Mouse (Mus musculus) ES-E14 (cell line): ENCODE measurements around the gene Trp53bp1. TPM values are rescaled to one million over a fixed set of nuclear protein-coding genes. Genes with fewer than 3 reads are reported as not detected.
A peak's percentile ranks its signal among the peaks of the same experiment; 100 is the strongest.

ENCODE experiments used
- DNase-seq: peaks from one replicate; pipeline ENCODE4 v3.0.0-alpha.2; 2013; ENCODE audit warnings: low read depth, low spot score
- H3K27ac ChIP-seq: 2 replicates; pipeline ENCODE4 v1.5.1; 2012; ENCODE audit warnings: low read depth, mild to moderate bottlenecking, low read length, moderate library complexity, mixed read lengths; ENCODE audit not compliant: poor library complexity, insufficient read depth, severe bottlenecking
- H3K36me3 ChIP-seq: 2 replicates; pipeline ENCODE4 v1.6.1; 2012; ENCODE audit warnings: mild to moderate bottlenecking, low read length, moderate library complexity, mixed read lengths; ENCODE audit not compliant: control insufficient read depth, poor library complexity, insufficient read depth, severe bottlenecking
- H3K4me1 ChIP-seq, 2 experiments: fragments of 150-350 bp in 1 of 2; sonication (generic) in 1 of 2; 2 replicates each; pipeline ENCODE4 v1.6.1; 2012; ENCODE audit warnings: low read length in 2 of 2, mild to moderate bottlenecking in 1 of 2, mixed read lengths in 1 of 2; ENCODE audit not compliant: control insufficient read depth in 2 of 2, insufficient read depth in 2 of 2, poor library complexity in 1 of 2
- H3K4me3 ChIP-seq, 2 experiments: fragments of 150-350 bp in 1 of 2; sonication (generic) in 1 of 2; 2 replicates each; pipeline ENCODE4 v1.5.1; 2012; ENCODE audit warnings: low read length in 2 of 2, low read depth in 1 of 2, mild to moderate bottlenecking in 1 of 2, mixed read lengths in 1 of 2; ENCODE audit not compliant: insufficient read depth in 1 of 2, poor library complexity in 1 of 2, severe bottlenecking in 1 of 2
- H3K9ac ChIP-seq: 2 replicates; pipeline ENCODE4 v1.6.1; 2012; ENCODE audit warnings: low read depth, mild to moderate bottlenecking, low read length, mixed read lengths; ENCODE audit not compliant: poor library complexity, insufficient read depth, severe bottlenecking
- H3K9me3 ChIP-seq: fragments of 150-350 bp; sonication (generic); 2 replicates; pipeline ENCODE4 v1.6.1; 2012; ENCODE audit warnings: low read depth, mild to moderate bottlenecking, low read length; ENCODE audit not compliant: control insufficient read depth, insufficient read depth
- CHD2 ChIP-seq: IDR thresholded peaks from 2 replicates; pipeline ENCODE4 v1.6.1; 2014; ENCODE audit warnings: mild to moderate bottlenecking, low read depth, low read length, inconsistent platforms
- HCFC1 ChIP-seq: IDR thresholded peaks from 2 replicates; pipeline ENCODE4 v1.6.1; 2012; ENCODE audit warnings: low read length, inconsistent platforms, borderline replicate concordance; ENCODE audit not compliant: insufficient read depth
- MAFK ChIP-seq: IDR thresholded peaks from 2 replicates; pipeline ENCODE4 v1.6.1; 2014; ENCODE audit warnings: mild to moderate bottlenecking, low read depth, low read length, inconsistent platforms; ENCODE audit not compliant: insufficient read depth
- ZC3H11A ChIP-seq: IDR thresholded peaks from 2 replicates; pipeline ENCODE4 v1.6.1; 2012; ENCODE audit warnings: low read depth, mild to moderate bottlenecking, inconsistent platforms, low read length, borderline replicate concordance
- ZNF384 ChIP-seq: IDR thresholded peaks from 2 replicates; pipeline ENCODE4 v1.6.1; 2012; ENCODE audit warnings: low read depth, low read length, inconsistent platforms
- in situ Hi-C, 2 experiments: fragments of 600-800 bp; cut with MboI; formaldehyde crosslinking; loops; one replicate each; pipeline ENCODE4 v1.15.1; 2025; ENCODE audit warnings: low sequenced_read_pairs in 2 of 2, inconsistent platforms in 1 of 2; ENCODE audit not compliant: unreplicated experiment in 2 of 2
- total RNA-seq: library from RNA; depleted of rRNA; stranded (reverse); fragments of 300-350 nt; gene quantifications from 2 replicates; pipeline ENCODE4 v1.2.3, GENCODE M21; 2012

The Trp53bp1 gene
- total RNA-seq, 1 experiment, result 47.6 TPM

DNA sequence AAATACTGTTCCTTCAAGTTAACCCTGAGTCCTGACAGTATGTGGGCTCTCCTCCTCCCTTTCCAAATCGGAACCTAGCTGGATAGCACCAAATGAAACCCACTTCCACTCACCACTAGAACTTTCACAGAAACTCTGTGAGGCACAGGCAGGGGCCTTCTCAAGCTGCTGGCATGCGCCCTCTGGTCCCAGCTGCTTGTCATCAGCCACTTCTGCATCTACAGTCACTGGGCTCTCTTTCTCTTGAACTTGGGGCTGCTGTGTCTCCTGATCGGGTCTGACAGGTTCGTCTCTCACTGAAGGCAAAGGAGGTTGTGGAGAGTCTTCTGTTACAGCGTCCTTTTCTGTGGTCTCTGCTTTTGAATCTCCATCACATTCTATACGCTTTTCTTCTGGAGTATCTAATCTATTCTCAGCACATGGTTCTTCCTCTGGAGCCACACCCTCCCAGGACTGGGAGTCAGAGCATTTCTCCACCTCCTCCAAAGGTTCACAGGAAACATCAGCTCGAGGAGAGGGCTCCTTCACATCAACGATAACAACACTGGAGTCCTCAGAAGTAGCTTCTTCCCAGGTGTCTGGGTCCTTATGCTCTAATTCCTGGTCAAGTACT lies 35.6 kb downstream of the Trp53bp1 start:
- Histone ChIP-seq H3K36me3 (peaks cover 9% of the 10 kb centered on the region), H3K9ac (no peak overlapping the region), H3K4me3 (no peak overlapping the region), H3K4me1 (no peaks in the 10 kb centered on the region), H3K9me3 (no peaks in the 10 kb centered on the region), H3K27ac (no peak overlapping the region)
- in situ Hi-C loops, result no loop called here
- no peak for DNase-seq
- no peak for TF ChIP-seq CHD2
- no peak for TF ChIP-seq MAFK
- TF ChIP-seq HCFC1, result no peak
- no peak for TF ChIP-seq ZC3H11A
- no peak for TF ChIP-seq ZNF384

DNA sequence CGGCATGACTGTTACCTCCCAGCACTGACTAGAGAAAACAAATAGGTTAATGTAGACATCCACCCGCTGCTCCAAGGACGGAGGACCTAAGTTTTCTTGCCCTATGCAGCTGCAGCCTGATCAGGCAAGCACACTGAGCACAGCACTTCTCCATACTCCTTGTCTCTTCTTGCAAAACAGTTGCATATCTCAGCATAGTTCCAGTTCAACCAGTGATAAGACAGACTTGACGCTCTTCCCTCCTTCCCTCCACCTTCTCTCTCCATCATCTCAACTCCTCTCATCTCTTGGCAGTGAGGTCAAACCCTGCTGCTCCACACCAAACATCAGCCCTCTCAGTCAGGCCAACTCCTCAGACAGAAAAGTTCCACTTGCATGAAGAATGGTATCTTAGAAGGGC lies 43.1 kb downstream of the Trp53bp1 start:
- H3K9me3 ChIP-seq, result no peaks in the 10 kb centered on the region
- TF ChIP-seq ZC3H11A (no peak), MAFK (no peak), CHD2 (no peak), ZNF384 (no peak), HCFC1 (no peak)
- H3K4me3 ChIP-seq, result no peak overlapping the region
- H3K9ac ChIP-seq, result no peak overlapping the region
- no peak overlapping the region for H3K27ac ChIP-seq
- in situ Hi-C loops, result no loop called here
- H3K36me3 ChIP-seq, result peaks cover 9% of the 10 kb centered on the region
- no peaks in the 10 kb centered on the region for H3K4me1 ChIP-seq
- DNase-seq, result no peak

DNA sequence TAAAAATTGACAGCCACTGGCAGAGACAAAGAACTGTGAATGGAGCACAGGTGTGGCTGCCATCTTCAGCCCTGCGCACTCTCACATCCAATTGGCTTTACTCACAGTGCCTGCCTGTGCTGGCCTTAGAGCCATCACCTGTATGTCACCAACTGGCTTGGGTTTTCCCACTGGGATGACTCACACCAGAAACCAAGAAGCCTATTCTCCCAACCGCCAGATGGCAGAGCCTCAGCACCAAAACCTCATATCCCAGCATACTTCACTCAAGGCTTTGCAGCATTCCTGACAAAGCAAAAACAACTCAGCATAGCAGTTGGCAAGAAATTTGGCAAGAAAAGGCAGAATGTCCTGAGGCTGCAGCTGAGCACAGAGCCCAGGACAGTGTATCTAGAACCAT lies 48.2 kb downstream of the Trp53bp1 start:
- H3K9ac ChIP-seq, result no peak overlapping the region; the same call in 1 of the 2 replicates
- H3K4me1 ChIP-seq, result peaks cover 5 to 10% of the 10 kb centered on the region in 2 experiments; a peak in 2 of 4 replicates
- H3K36me3 ChIP-seq, result peaks cover 10% of the 10 kb centered on the region
- TF ChIP-seq MAFK, result no peak
- no peak for TF ChIP-seq ZC3H11A
- no peak for TF ChIP-seq CHD2
- TF ChIP-seq ZNF384, result no peak
- TF ChIP-seq HCFC1, result no peak
- H3K27ac ChIP-seq, result no peak overlapping the region
- in situ Hi-C loops, result no loop called here
- no peak overlapping the region for H3K4me3 ChIP-seq
- no peaks in the 10 kb centered on the region for H3K9me3 ChIP-seq
- DNase-seq, result no peak

DNA sequence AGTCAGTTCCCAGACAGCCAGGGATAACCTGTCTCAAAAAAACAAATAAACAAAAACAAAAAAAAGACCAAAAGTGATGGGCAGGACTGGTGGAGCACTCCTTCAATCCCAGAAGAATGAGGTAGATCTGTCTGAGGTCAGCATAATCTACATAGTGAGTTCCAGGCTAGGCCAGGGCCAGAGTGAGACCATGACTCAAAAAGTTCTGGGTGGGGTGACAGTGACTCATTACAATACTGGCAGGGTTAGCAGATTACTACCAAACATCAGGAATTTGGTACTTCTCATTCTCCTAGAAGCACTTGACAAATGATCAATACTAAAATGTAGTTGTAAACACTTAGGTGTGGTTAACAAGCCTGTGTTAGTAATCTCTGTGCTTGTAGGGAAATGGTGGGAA lies 51.2 kb downstream of the Trp53bp1 start:
- Histone ChIP-seq H3K27ac (no peak overlapping the region; the same call in 1 of the 2 replicates), H3K9me3 (no peaks in the 10 kb centered on the region), H3K9ac (no peak overlapping the region), H3K36me3 (peaks cover 13% of the 10 kb centered on the region), H3K4me3 (no peak overlapping the region), H3K4me1 (peaks cover 6 to 13% of the 10 kb centered on the region in 2 experiments; a peak in 2 of 4 replicates)
- in situ Hi-C loops, result no loop called here
- DNase-seq, result no peak
- TF ChIP-seq MAFK (no peak), CHD2 (no peak), HCFC1 (no peak), ZNF384 (no peak)

DNA sequence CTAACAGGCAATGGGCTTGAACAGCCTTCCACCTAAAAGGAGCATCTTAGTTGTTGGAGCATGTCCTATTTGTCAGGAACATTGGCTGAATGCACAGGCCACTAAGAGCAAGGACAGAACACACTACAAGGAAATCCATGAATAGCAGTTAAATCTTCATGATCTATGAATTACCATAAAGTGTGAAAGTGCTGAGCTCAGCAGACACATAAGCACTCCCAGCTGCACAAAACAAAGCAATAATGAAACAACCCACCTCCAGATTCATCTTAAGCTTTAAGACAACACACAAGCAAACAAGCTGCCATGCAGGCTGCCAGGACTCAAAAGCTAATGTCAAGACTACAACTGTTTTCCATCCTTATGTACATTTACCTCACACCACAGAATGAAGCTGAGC lies 52.0 kb downstream of the Trp53bp1 start:
- no peak for TF ChIP-seq CHD2
- peak; percentile 76 for TF ChIP-seq MAFK
- H3K4me3 ChIP-seq, result no peak overlapping the region
- in situ Hi-C loops, result no loop called here
- no peak for DNase-seq
- peaks cover 20% of the 10 kb centered on the region for H3K36me3 ChIP-seq
- H3K4me1 ChIP-seq, result peaks cover 6 to 13% of the 10 kb centered on the region in 2 experiments; a peak in 2 of 4 replicates
- peak overlapping the region; percentile 50; the same call in 1 of the 2 replicates for H3K27ac ChIP-seq
- no peak overlapping the region for H3K9ac ChIP-seq
- H3K9me3 ChIP-seq, result no peaks in the 10 kb centered on the region
